10 mouse cellular contexts compared by ENCODE assay signal in the genomic region with DNA sequence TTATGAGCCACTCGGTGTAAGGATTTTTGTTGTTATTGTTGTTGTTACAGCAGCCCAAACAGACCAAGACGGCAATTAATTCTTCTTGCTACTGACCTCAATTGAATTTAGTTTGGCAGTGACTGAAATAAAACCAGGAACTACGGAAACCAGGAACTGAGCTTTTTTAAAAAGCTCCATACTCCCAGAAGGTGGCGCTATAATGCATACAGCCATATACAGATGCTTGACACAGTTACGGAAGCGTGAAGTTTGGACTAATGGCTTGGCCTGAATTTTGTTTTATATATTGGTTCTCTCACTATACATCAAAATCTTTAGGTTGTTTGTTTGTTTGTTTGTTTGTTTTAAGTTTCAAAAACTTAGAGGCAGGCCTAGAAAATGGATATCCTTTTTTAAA.
DNase-seq lines count a peak whose midpoint lies in the region; ATAC-seq and TF ChIP-seq lines count a peak whose summit lies in the region.
"Had no signal": no experiment of that assay in that cellular context is flagged by ENCODE, and none has a peak within 500 bp of the region (broad histone marks: within the 10 kb centered on the region; RNA-seq: fewer than 3 reads in every experiment).

No protein-coding gene starts in this region.

- WGBS in heart, adult 2 months = 51% methylated on average over 6 of the region's 6 CpGs
- WGBS in heart, embryonic 11.5 days (ENCODE audit: insufficient replicate concordance) = 45% methylated on average over 6 of the region's 6 CpGs
- 52% methylated on average over 6 of the region's 6 CpGs for WGBS in liver, postnatal 0 days (ENCODE audit: insufficient replicate concordance)
- WGBS in liver, embryonic 12.5 days (ENCODE audit: insufficient replicate concordance) = 49% methylated on average over 6 of the region's 6 CpGs

- TF ChIP-seq CTCF in heart, adult 2 months (IDR thresholded peaks at IDR 0.05) = peak; percentile 73
- peak; percentile 57 for TF ChIP-seq CTCF in liver, postnatal 0 days (IDR thresholded peaks at IDR 0.05; ENCODE audit: low read depth)

- DNase-seq in heart, adult 2 months = no peak
- no peak for DNase-seq in liver, postnatal 0 days
- DNase-seq in R1 (ENCODE audit: low read depth, low spot score) = peak; percentile 42
- peak; percentile 8 for DNase-seq in mesoderm, embryonic 11.5 days (ENCODE audit: low read depth, low spot score)
- DNase-seq in thymus, postnatal 4 days = no peak
- no peak for DNase-seq in right cerebral cortex, postnatal 14 days
- DNase-seq: gastrocnemius, postnatal 25 days had no signal

- no peak overlapping the region for H3K9ac ChIP-seq in heart, adult 2 months (ENCODE audit: low read depth, low read length)
- no peak overlapping the region for H3K9ac ChIP-seq in heart, embryonic 11.5 days (ENCODE audit: low read depth, low read length)
- H3K9ac ChIP-seq in liver, postnatal 0 days (replicated peaks) = no peak overlapping the region
- no peak overlapping the region for H3K9ac ChIP-seq in liver, embryonic 12.5 days

- H3K27ac ChIP-seq in heart, adult 2 months = no peak overlapping the region
- H3K27ac ChIP-seq in heart, embryonic 11.5 days (ENCODE audit: low read depth, low read length) = no peak overlapping the region
- no peak overlapping the region for H3K27ac ChIP-seq in liver, postnatal 0 days (ENCODE audit: low read depth)
- H3K27ac ChIP-seq in liver, embryonic 12.5 days = no peak overlapping the region

- no peak overlapping the region for H3K4me3 ChIP-seq in heart, adult 2 months
- H3K4me3 ChIP-seq in heart, embryonic 11.5 days (ENCODE audit: low read depth, low read length) = no peak overlapping the region
- no peak overlapping the region for H3K4me3 ChIP-seq in liver, postnatal 0 days (ENCODE audit: low read depth, low read length)
- H3K4me3 ChIP-seq in liver, embryonic 12.5 days = no peak overlapping the region
- H3K4me3 ChIP-seq: erythroblast, embryonic 14.5 days had no signal

- no peaks in the 10 kb centered on the region for H3K27me3 ChIP-seq in heart, adult 2 months (ENCODE audit: control insufficient read depth, insufficient read depth, low read length)
- H3K27me3 ChIP-seq in heart, embryonic 11.5 days (ENCODE audit: control insufficient read depth, insufficient read depth, low read length) = no peaks in the 10 kb centered on the region
- H3K27me3 ChIP-seq in liver, postnatal 0 days (ENCODE audit: insufficient read depth, low read length) = no peaks in the 10 kb centered on the region
- H3K27me3 ChIP-seq in liver, embryonic 12.5 days (replicated peaks) = no peaks in the 10 kb centered on the region

- no peak for TF ChIP-seq EP300 in heart, adult 2 months (IDR thresholded peaks at IDR 0.05; ENCODE audit: insufficient read depth, low read depth, low read length)
- no peak for TF ChIP-seq EP300 in liver, postnatal 0 days (IDR thresholded peaks at IDR 0.05; ENCODE audit: low read depth)

- intact Hi-C loops in heart, adult 2 months (cut with DNase I) = loop anchor here (1.0 to 5.0 kb wide), 2 partner anchors 51 to 214 kb away; no protein-coding TSS in a partner anchor

- H3K36me3 ChIP-seq in heart, adult 2 months (ENCODE audit: control insufficient read depth, insufficient read depth, low read length) = no peaks in the 10 kb centered on the region
- no peaks in the 10 kb centered on the region for H3K36me3 ChIP-seq in heart, embryonic 11.5 days (ENCODE audit: control insufficient read depth, insufficient read depth, low read length)
- no peaks in the 10 kb centered on the region for H3K36me3 ChIP-seq in liver, postnatal 0 days (replicated peaks; ENCODE audit: insufficient read depth, low read length)
- no peaks in the 10 kb centered on the region for H3K36me3 ChIP-seq in liver, embryonic 12.5 days

- no peak overlapping the region for H3K4me2 ChIP-seq in heart, embryonic 11.5 days
- no peak overlapping the region for H3K4me2 ChIP-seq in liver, postnatal 0 days (ENCODE audit: low read depth, low read length)
- H3K4me2 ChIP-seq in liver, embryonic 12.5 days = no peak overlapping the region

- H3K9me3 ChIP-seq in heart, embryonic 11.5 days (replicated peaks; ENCODE audit: control insufficient read depth, low read length) = no peaks in the 10 kb centered on the region
- no peaks in the 10 kb centered on the region for H3K9me3 ChIP-seq in liver, postnatal 0 days (ENCODE audit: low read length)
- no peaks in the 10 kb centered on the region for H3K9me3 ChIP-seq in liver, embryonic 12.5 days (replicated peaks)

- H3K79me2 ChIP-seq in heart, adult 2 months (replicated peaks; ENCODE audit: control insufficient read depth, insufficient read depth, low read length) = no peaks in the 10 kb centered on the region

- ATAC-seq in heart, embryonic 11.5 days (replicated peaks; ENCODE audit: insufficient number of reproducible peaks, low FRiP score, low TSS enrichment) = no peak
- ATAC-seq in liver, postnatal 0 days = no peak
- ATAC-seq in liver, embryonic 12.5 days = no peak

- TF ChIP-seq POLR2A in heart, adult 2 months (IDR thresholded peaks at IDR 0.05; ENCODE audit: insufficient read depth, low read depth, low read length) = no peak

- H3K4me1 ChIP-seq in heart, adult 2 months (ENCODE audit: control insufficient read depth, insufficient read depth, low read length) = no peaks in the 10 kb centered on the region
- no peaks in the 10 kb centered on the region for H3K4me1 ChIP-seq in heart, embryonic 11.5 days (ENCODE audit: control insufficient read depth, insufficient read depth, low read length)
- no peaks in the 10 kb centered on the region for H3K4me1 ChIP-seq in liver, postnatal 0 days (ENCODE audit: insufficient read depth)
- H3K4me1 ChIP-seq in liver, embryonic 12.5 days = no peaks in the 10 kb centered on the region

Comparison
In these comparisons a context has a peak if more than half of its experiments do, and no peak if none do; other contexts are left out.
1. DNase-seq: peak in R1 (single experiment) and mesoderm, embryonic 11.5 days (single experiment); none in heart, adult 2 months (0 of 2), liver, postnatal 0 days (single experiment), thymus, postnatal 4 days (single experiment) and right cerebral cortex, postnatal 14 days (single experiment).